Mouse (Mus musculus) myocyte (in vitro differentiated cells): ENCODE measurements at regions not wholly inside any gene's neighbourhood (a gene's known extent, or its start where the extent isn't known, plus 50 kb on each side); places are given as distances from the start of the nearest gene placed in this dataset.

Experiments used
- H3K27me3 ChIP-seq: one replicate; pipeline ENCODE4 v1.6.1; 2011; ENCODE audit not compliant: control insufficient read depth, insufficient read depth, insufficient read length
- H3K36me3 ChIP-seq: one replicate; pipeline ENCODE4 v1.6.1; 2011; ENCODE audit not compliant: control insufficient read depth, insufficient read depth
- H3K4me2 ChIP-seq: one replicate; pipeline ENCODE4 v1.6.1; 2011; ENCODE audit warnings: low read depth, control low read depth
- H3K4me3 ChIP-seq: one replicate; pipeline ENCODE4 v1.5.1; 2011; ENCODE audit warnings: mild to moderate bottlenecking, control low read depth, moderate library complexity
- H3K79me2 ChIP-seq: one replicate; pipeline ENCODE4 v1.6.1; 2011; ENCODE audit not compliant: control insufficient read depth, insufficient read depth
- H3ac ChIP-seq: one replicate; pipeline ENCODE4 v1.6.1; 2011; ENCODE audit not compliant: control insufficient read depth, insufficient read length
- CEBPB ChIP-seq: IDR thresholded peaks from 2 replicates; pipeline ENCODE4 v1.6.1; 2011; ENCODE audit warnings: mild to moderate bottlenecking, moderate library complexity; ENCODE audit not compliant: poor library complexity, insufficient read depth, severe bottlenecking
- E2F4 ChIP-seq: IDR thresholded peaks from one replicate; pipeline ENCODE4 v1.6.1; 2011; ENCODE audit warnings: mild to moderate bottlenecking, control low read depth, moderate library complexity; ENCODE audit not compliant: insufficient read depth
- MAX ChIP-seq: IDR thresholded peaks from one replicate; pipeline ENCODE4 v1.6.1; 2011; ENCODE audit warnings: low read depth, mild to moderate bottlenecking, control low read depth
- MYOD1 ChIP-seq, 3 experiments: IDR thresholded peaks; one replicate each; pipeline ENCODE4 v1.6.1; 2011; ENCODE audit warnings: control low read depth in 2 of 3, low read depth in 2 of 3, mild to moderate bottlenecking in 2 of 3, moderate library complexity in 1 of 3; ENCODE audit not compliant: insufficient read length in 2 of 3, control insufficient read depth in 1 of 3
- MYOG ChIP-seq, 3 experiments: IDR thresholded peaks; one replicate each; pipeline ENCODE4 v1.6.1; 2011; ENCODE audit warnings: control low read depth in 2 of 3, low read depth in 2 of 3, mild to moderate bottlenecking in 2 of 3; ENCODE audit not compliant: insufficient read length in 2 of 3, control insufficient read depth in 1 of 3, insufficient read depth in 1 of 3
- POLR2A ChIP-seq: IDR thresholded peaks from one replicate; pipeline ENCODE4 v1.6.1; 2011; ENCODE audit warnings: low read depth, mild to moderate bottlenecking, control low read depth, moderate library complexity; ENCODE audit not compliant: insufficient read length
- POLR2AphosphoS2 ChIP-seq: IDR thresholded peaks from one replicate; pipeline ENCODE4 v1.6.1; 2011; ENCODE audit warnings: low read depth, control low read depth; ENCODE audit not compliant: insufficient read length
- REST ChIP-seq: IDR thresholded peaks from one replicate; pipeline ENCODE4 v1.6.1; 2011; ENCODE audit warnings: mild to moderate bottlenecking, control low read depth, moderate library complexity; ENCODE audit not compliant: insufficient read depth, insufficient read length
- SRF ChIP-seq: IDR thresholded peaks from one replicate; pipeline ENCODE4 v1.6.1; 2011; ENCODE audit warnings: low read depth; ENCODE audit not compliant: control insufficient read depth, insufficient read length
- TCF12 ChIP-seq: IDR thresholded peaks from one replicate; pipeline ENCODE4 v1.6.1; 2011; ENCODE audit warnings: mild to moderate bottlenecking, control low read depth; ENCODE audit not compliant: poor library complexity, insufficient read depth, severe bottlenecking
- TCF3 ChIP-seq: IDR thresholded peaks from one replicate; pipeline ENCODE4 v1.6.1; 2011; ENCODE audit warnings: low read depth, control low read depth; ENCODE audit not compliant: insufficient read length
- USF1 ChIP-seq: IDR thresholded peaks from one replicate; pipeline ENCODE4 v1.6.1; 2011; ENCODE audit warnings: low read depth, mild to moderate bottlenecking, control low read depth, moderate library complexity

DNA sequence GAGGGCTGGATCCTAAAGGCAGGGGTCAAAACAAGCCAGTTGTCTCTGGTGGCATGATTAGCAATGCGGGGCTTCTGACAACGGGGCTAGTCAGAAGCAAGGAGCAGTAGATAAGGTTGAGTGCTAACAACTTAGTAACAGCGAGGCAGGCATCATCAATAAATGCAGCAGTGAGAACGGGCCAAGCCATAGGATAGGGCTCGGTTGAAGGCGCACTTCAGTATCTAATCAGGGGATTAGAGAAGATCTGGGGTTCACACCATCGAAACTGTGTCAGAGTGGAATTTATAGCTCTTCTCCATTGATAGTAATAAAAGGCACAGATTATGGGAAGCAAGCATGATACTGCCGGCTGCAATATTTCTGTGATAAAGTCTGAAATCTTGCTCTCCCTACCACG is 402.0 kb upstream of the Fam241a start:
- H3K36me3 ChIP-seq = no peaks in the 10 kb centered on the region
- no peak for TF ChIP-seq E2F4
- no peak for TF ChIP-seq TCF12
- TF ChIP-seq REST = no peak
- no peak for TF ChIP-seq MYOG (IDR thresholded peaks at IDR 0.05; ENCODE audit: control insufficient read depth in 1 of 3, insufficient read depth in 1 of 3, insufficient read length in 2 of 3, low read depth in 2 of 3)
- no peak for TF ChIP-seq POLR2AphosphoS2
- TF ChIP-seq POLR2A = no peak
- H3K79me2 ChIP-seq = no peaks in the 10 kb centered on the region
- H3ac ChIP-seq = no peak overlapping the region
- no peak overlapping the region for H3K4me3 ChIP-seq
- no peaks in the 10 kb centered on the region for H3K27me3 ChIP-seq
- no peak overlapping the region for H3K4me2 ChIP-seq

DNA sequence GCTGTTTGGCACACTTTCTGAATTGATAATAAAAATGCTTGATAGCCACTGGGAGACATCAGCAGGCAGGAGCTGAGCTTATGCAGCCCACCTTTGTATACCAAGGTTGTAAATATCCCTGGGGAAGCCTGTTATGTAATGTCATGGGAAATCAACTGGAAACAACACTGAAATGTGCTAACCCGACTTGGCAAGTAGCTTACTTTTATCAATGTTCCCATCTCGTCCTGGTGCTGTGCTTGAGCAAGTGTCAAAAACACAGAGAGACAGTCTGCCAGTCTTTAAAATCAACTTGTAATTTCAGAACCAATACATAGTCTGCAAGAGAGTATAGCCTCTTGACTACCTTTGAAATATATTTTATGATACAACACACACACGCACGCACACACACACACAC is 391.7 kb upstream of the Fam241a start:
- Histone ChIP-seq H3K27me3 (no peaks in the 10 kb centered on the region), H3K4me2 (no peak overlapping the region), H3K4me3 (no peak overlapping the region), H3K79me2 (no peaks in the 10 kb centered on the region), H3K36me3 (no peaks in the 10 kb centered on the region), H3ac (no peak overlapping the region)
- no peak for TF ChIP-seq POLR2AphosphoS2
- no peak for TF ChIP-seq E2F4
- no peak for TF ChIP-seq USF1
- TF ChIP-seq MAX = no peak
- TF ChIP-seq MYOG (IDR thresholded peaks at IDR 0.05; ENCODE audit: control insufficient read depth in 1 of 3, insufficient read depth in 1 of 3, insufficient read length in 2 of 3, low read depth in 2 of 3) = no peak
- TF ChIP-seq MYOD1 (IDR thresholded peaks at IDR 0.05; ENCODE audit: control insufficient read depth in 1 of 3, insufficient read length in 2 of 3, low read depth in 2 of 3) = no peak
- TF ChIP-seq TCF3 = no peak
- TF ChIP-seq CEBPB = no peak
- no peak for TF ChIP-seq SRF
- TF ChIP-seq TCF12 = no peak
- TF ChIP-seq POLR2A = no peak

DNA sequence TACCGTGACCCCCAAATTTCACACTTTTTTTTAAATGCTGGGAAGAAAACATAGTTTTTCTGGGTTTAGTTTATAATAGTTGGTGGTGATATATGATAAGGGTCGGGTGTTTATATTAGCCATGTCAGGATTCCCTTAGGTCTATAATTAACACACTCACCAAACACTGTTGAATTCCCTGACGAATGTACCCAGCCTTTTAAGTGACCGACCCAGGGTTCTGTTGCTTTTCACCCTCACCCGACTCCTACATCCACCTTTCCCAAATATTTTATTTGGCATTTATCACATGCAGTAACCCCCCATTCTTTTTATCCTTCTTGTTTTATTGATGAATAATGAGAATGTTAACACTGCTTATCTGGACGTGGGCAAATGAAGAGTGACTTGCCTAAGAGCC is 389.1 kb upstream of the Fam241a start:
- Histone ChIP-seq H3ac (no peak overlapping the region), H3K4me2 (no peak overlapping the region), H3K4me3 (no peak overlapping the region), H3K36me3 (no peaks in the 10 kb centered on the region), H3K27me3 (no peaks in the 10 kb centered on the region), H3K79me2 (no peaks in the 10 kb centered on the region)
- no peak for TF ChIP-seq TCF3
- no peak for TF ChIP-seq TCF12
- no peak for TF ChIP-seq POLR2A
- TF ChIP-seq POLR2AphosphoS2 = no peak
- no peak for TF ChIP-seq CEBPB
- no peak for TF ChIP-seq E2F4
- no peak for TF ChIP-seq SRF
- TF ChIP-seq MYOG (IDR thresholded peaks at IDR 0.05; ENCODE audit: control insufficient read depth in 1 of 3, insufficient read depth in 1 of 3, insufficient read length in 2 of 3, low read depth in 2 of 3) = no peak

DNA sequence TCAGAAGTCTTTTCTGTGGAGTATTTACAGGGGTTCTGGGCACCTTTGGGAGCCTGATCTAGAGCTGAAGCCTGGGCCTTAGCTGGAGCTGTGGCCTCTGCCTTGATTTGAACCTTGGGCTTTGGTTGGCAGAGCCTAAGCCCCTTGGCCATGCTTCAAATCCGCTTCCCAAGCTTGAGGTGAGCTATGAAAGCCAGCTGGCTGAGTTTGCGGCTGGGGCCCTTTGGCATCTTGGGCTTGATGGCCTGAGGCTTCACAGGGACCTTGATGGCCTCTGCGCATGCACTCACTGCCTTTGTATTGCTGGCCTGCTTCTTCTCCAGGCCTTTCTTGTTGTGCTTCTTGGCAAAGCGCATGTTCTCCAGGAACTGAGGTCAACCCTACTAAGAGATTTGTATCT is 384.5 kb upstream of the Fam241a start:
- Histone ChIP-seq H3K4me3 (no peak overlapping the region), H3K27me3 (no peaks in the 10 kb centered on the region), H3K79me2 (no peaks in the 10 kb centered on the region), H3K4me2 (no peak overlapping the region), H3K36me3 (no peaks in the 10 kb centered on the region), H3ac (no peak overlapping the region)
- TF ChIP-seq TCF12 (no peak), SRF (no peak), E2F4 (no peak), MAX (no peak), REST (no peak)

DNA sequence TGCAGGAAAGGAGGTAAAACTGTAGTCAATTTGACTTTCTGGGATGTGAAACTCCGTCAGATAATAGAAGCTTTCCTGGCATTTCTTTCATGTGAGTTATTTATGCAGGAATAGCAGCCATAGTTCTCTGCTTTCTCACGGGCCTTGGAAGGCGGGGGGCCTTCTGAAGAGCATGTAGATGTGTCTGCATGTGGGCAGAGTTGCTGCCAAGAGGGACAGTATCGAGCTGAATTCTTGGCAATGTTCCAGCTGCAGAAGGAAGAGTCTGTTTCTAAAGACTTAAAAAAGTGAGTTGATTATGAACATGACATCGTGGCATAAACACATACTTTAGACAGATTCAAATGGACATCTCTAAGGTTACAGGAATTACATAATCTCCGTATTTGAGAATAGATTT is 374.5 kb upstream of the Fam241a start:
- no peak overlapping the region for H3ac ChIP-seq
- no peaks in the 10 kb centered on the region for H3K27me3 ChIP-seq
- no peaks in the 10 kb centered on the region for H3K79me2 ChIP-seq
- no peak overlapping the region for H3K4me2 ChIP-seq
- no peaks in the 10 kb centered on the region for H3K36me3 ChIP-seq
- TF ChIP-seq E2F4 (no peak), TCF12 (no peak), MAX (no peak), TCF3 (no peak), MYOG (IDR thresholded peaks at IDR 0.05; ENCODE audit: control insufficient read depth in 1 of 3, insufficient read depth in 1 of 3, insufficient read length in 2 of 3, low read depth in 2 of 3) (no peak), CEBPB (no peak), REST (no peak), MYOD1 (IDR thresholded peaks at IDR 0.05; ENCODE audit: control insufficient read depth in 1 of 3, insufficient read length in 2 of 3, low read depth in 2 of 3) (no peak), POLR2A (no peak), SRF (no peak), USF1 (no peak), POLR2AphosphoS2 (no peak)
- no peak overlapping the region for H3K4me3 ChIP-seq
